Mouse (Mus musculus) embryonic fibroblast, embryonic 13.5 days (primary cell): ENCODE results near the gene Umad1. TPM values are rescaled to one million over a fixed set of nuclear protein-coding genes. Genes with fewer than 3 reads are reported as not detected.

ENCODE experiments used
- H3K27ac ChIP-seq: 2 replicates; pipeline ENCODE4 v1.5.1; 2012; ENCODE audit warnings: low read length, control low read depth, inconsistent platforms; ENCODE audit not compliant: insufficient read depth
- H3K4me1 ChIP-seq: 2 replicates; pipeline ENCODE4 v1.6.1; 2011; ENCODE audit warnings: low read length; ENCODE audit not compliant: control insufficient read depth, insufficient read depth
- H3K4me3 ChIP-seq: 2 replicates; pipeline ENCODE4 v1.5.1; 2011; ENCODE audit warnings: mild to moderate bottlenecking, control low read depth, low read length; ENCODE audit not compliant: insufficient read depth
- CTCF ChIP-seq: IDR thresholded peaks from 2 replicates; pipeline ENCODE4 v1.5.1; 2011; ENCODE audit warnings: mild to moderate bottlenecking, control low read depth, low read length, moderate library complexity, borderline replicate concordance; ENCODE audit not compliant: insufficient read depth
- POLR2A ChIP-seq: IDR thresholded peaks from 2 replicates; pipeline ENCODE4 v1.6.1; 2011; ENCODE audit warnings: low read depth, mild to moderate bottlenecking, control low read depth, low read length, moderate library complexity
- polyA plus RNA-seq: library from polyadenylated mRNA; stranded (reverse); fragments of >200 nt; gene quantifications from 2 replicates; pipeline ENCODE4 v1.2.4, GENCODE M21; 2011; ENCODE audit warnings: low read depth; ENCODE audit not compliant: missing spikeins, insufficient read length

Gene Umad1
- polyA plus RNA-seq, 1 experiment, result 10.0 TPM

DNA sequence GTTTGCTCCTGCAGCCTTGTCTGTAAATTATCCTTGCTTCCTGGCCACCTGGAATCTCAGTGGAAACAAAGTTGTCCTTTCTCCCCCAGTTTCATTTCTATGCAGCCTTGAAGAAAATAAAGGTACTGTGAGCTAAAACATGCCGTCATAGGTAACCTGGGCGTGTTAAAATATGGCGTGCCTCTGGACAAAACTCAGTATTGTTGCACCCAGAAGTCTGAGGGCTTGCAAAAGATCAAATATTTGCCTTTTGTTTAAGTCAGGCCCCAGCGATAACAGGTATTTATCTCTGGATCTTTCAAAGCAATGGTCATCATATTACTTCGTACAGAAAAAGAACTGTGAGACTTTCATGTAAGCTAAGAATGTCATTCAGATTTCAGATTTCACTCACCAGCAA, 206.9 kb downstream of the Umad1 start:
- TF ChIP-seq CTCF, result no peak
- no peak for TF ChIP-seq POLR2A
- Histone ChIP-seq H3K4me3 (no peak overlapping the region), H3K27ac (no peak overlapping the region), H3K4me1 (no peaks in the 10 kb centered on the region)

DNA sequence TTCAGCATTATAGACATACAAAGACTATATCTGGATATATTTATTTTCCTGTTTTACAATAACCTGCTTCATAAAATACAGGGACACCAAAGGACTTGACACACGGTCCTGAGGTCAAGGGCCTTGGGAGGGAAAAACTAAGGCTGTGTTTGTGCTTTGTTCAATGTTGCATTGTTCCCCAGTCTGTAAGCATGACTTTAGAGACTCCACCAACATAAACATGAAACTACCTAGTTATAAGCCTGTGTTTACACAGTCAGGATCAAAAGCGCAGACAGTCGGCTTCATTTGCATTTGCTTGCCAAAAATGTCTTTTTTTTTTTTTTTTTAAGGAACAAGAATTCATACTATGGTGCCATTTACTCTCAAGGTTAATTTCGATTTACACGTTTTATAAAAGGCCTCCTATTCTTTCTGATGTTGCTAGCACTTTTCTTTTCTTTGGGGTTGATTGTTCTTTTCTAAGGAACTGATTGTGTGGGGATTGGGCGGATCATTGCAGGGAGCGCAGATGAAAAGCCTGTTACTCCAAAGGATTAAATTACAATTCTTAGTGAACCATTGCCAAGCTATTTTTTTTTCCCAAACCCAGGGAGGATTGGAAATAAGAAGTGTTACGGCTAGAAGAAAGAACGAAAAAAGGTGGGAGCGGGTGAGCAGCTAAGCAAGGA, 208.7 kb downstream of the Umad1 start:
- no peak overlapping the region for H3K27ac ChIP-seq
- TF ChIP-seq POLR2A, result no peak
- no peak for TF ChIP-seq CTCF
- no peaks in the 10 kb centered on the region for H3K4me1 ChIP-seq
- H3K4me3 ChIP-seq, result no peak overlapping the region

DNA sequence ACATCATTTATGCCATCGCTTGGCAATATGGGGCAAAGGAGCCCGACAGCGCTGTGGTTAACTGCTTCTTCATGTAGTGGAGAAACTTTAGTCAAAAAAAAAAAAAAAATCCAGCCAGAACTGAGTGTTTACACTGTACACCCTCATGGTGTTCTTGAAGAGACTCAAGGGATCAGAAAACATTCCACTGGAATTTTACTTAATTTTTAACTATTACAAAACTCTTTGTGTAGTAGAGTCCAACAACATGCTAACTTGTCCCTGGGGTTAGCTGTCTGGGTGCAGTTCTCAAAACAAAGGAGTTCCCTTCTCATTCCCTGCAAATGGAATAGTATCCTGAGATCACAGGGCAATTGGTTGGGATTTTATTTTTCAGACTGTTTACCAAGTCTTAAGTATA, 210.8 kb downstream of the Umad1 start:
- no peak overlapping the region for H3K4me3 ChIP-seq
- H3K4me1 ChIP-seq, result no peaks in the 10 kb centered on the region
- no peak overlapping the region for H3K27ac ChIP-seq
- TF ChIP-seq POLR2A, result no peak
- TF ChIP-seq CTCF, result no peak

DNA sequence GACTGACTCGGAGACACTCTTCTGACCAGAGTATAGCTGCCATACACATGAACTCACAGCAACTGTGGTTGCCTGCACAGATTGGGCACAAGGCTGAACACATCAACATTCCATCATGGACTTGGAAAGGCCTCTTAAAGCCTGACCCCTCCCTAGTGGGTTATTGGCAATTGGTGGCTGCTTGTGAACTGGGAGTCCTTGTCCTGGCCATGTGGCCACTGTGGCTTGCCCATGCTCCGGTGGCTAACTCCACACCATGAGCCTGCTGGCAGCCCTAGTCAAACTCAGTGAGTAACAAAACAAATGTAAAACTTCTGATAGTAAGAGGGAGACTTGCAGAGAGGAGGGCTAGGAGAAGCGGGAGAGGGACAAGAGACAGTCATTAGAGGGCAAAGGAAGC, 213.0 kb downstream of the Umad1 start:
- Histone ChIP-seq H3K27ac (no peak overlapping the region), H3K4me1 (no peaks in the 10 kb centered on the region), H3K4me3 (no peak overlapping the region)
- TF ChIP-seq CTCF (no peak), POLR2A (no peak)

DNA sequence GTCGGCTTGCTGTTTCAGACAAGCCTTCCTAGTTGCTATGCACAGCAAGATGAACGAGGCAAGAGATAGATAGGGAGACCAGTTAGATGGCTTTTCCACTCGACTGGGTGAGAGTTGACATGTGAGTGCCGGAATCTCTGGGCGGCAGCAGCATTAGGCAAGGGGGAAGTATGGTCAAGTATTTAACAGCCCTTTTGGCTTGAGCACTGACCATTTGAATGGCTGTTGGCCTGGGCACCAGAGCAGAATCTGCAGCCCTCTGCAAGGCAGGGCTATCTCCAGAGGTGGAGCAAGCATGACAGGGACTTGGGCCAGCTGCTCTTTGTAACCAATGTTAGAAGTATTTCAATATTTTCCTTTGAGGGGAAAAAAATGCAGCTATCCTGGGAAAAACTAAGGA, 213.8 kb downstream of the Umad1 start:
- no peaks in the 10 kb centered on the region for H3K4me1 ChIP-seq
- TF ChIP-seq POLR2A (no peak), CTCF (no peak)
- H3K4me3 ChIP-seq, result no peak overlapping the region
- H3K27ac ChIP-seq, result no peak overlapping the region

- Histone ChIP-seq H3K4me3 (no peak overlapping the region), H3K27ac (no peak overlapping the region), H3K4me1 (no peaks in the 10 kb centered on the region)
- TF ChIP-seq POLR2A (no peak), CTCF (no peak)
These were observed 214.4 kb downstream of the Umad1 start for GRCm38 (mm10) chr6:8473498-8473897.

DNA sequence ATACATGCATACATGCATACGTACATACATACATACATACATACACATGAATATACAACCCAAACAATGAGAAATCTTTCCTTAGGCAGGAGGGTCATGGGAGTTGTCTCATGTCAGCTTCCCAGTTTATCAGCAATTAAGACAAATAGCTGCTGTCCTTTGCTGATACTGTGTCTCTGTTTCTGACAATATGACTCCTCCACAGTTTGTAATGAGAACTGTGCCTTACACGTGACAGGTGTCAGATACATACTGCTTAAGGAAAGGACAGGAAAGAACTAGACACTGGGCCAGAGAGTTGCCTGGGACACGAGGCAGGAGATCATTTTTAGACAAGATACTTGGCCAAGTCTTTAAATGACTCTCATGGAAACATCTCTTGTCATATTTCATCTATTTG, 215.2 kb downstream of the Umad1 start:
- no peak overlapping the region for H3K27ac ChIP-seq
- TF ChIP-seq CTCF, result no peak
- TF ChIP-seq POLR2A, result no peak
- H3K4me3 ChIP-seq, result no peak overlapping the region
- H3K4me1 ChIP-seq, result no peaks in the 10 kb centered on the region

DNA sequence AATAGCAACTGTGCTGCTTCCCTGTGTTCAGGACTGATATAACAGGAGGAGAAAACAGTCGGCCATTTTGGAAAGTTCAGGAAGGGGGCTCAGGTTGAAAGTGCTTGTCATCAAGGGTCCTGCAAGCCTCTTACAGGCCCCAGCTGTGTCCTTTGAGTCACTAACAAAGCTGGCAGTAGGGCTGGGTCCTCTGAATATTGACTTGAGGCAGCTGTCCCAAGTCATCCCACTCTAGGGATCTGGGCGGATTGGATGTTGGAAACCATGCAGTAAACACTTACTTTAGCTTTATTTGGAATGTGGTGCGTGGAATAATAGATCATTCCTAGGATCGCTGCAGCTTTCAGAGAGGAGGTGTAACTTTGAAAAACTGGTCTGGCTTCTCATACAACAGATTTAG, 215.7 kb downstream of the Umad1 start:
- H3K4me1 ChIP-seq, result no peaks in the 10 kb centered on the region
- TF ChIP-seq CTCF (no peak), POLR2A (no peak)
- no peak overlapping the region for H3K27ac ChIP-seq
- H3K4me3 ChIP-seq, result no peak overlapping the region

DNA sequence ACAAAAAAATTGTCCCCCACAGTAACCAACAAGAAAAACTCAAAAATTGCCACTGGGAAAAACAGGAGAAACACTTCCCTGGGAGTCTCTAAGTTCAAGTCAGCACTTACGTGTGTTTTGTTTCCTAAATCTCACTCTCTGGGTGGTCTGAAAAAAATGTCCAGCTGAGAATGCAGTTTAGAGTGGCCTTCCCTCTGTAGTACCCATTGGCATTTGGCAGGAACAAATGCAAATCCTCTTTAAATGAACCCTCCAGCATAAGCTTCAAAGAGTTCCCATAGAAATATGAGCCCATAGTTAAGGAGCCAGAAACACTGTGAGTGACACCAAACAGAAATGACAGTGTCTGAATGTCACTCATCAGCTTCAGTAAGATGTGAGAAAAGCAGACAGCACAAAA, 220.1 kb downstream of the Umad1 start:
- no peak overlapping the region for H3K4me3 ChIP-seq
- TF ChIP-seq POLR2A (no peak), CTCF (no peak)
- H3K27ac ChIP-seq, result no peak overlapping the region
- H3K4me1 ChIP-seq, result no peaks in the 10 kb centered on the region

- TF ChIP-seq CTCF (no peak), POLR2A (no peak)
- Histone ChIP-seq H3K4me1 (no peaks in the 10 kb centered on the region), H3K4me3 (no peak overlapping the region), H3K27ac (no peak overlapping the region)
These were observed 225.6 kb downstream of the Umad1 start for GRCm38 (mm10) chr6:8484437-8485275.
